Mouse (Mus musculus) stomach, postnatal 0 days (tissue): ENCODE results near the gene Fgfr2. TPM values are rescaled to one million over a fixed set of nuclear protein-coding genes. Genes with fewer than 3 reads are reported as not detected.

Experiments used
- ATAC-seq: fragments of 200-750 bp; cut with Nextera tagmentation; 2 replicates; pipeline ENCODE4 v1.8.0; 2017; ENCODE audit not compliant: low FRiP score, low TSS enrichment
- DNase-seq: peaks from one replicate; pipeline ENCODE4 v3.0.0-alpha.2; 2016; ENCODE audit warnings: low spot score
- H3K27ac ChIP-seq: fragments of 300-500 bp; sonication (generic); replicated peaks from 2 replicates; pipeline ENCODE4 v1.5.1; 2014; ENCODE audit warnings: mild to moderate bottlenecking, control low read depth
- H3K27me3 ChIP-seq: fragments of 300-500 bp; sonication (generic); 2 replicates; pipeline ENCODE4 v1.6.1; 2014; ENCODE audit warnings: low read length; ENCODE audit not compliant: control insufficient read depth, insufficient read depth
- H3K36me3 ChIP-seq: fragments of 300-500 bp; sonication (generic); 2 replicates; pipeline ENCODE4 v1.6.1; 2014; ENCODE audit warnings: low read length, mixed read lengths; ENCODE audit not compliant: control insufficient read depth, insufficient read depth
- H3K4me1 ChIP-seq: fragments of 300-500 bp; sonication (generic); replicated peaks from 2 replicates; pipeline ENCODE4 v1.6.1; 2014; ENCODE audit warnings: antibody characterized with exemption; ENCODE audit not compliant: control insufficient read depth, insufficient read depth
- H3K4me2 ChIP-seq: fragments of 300-500 bp; sonication (generic); replicated peaks from 2 replicates; pipeline ENCODE4 v1.6.1; 2014; ENCODE audit warnings: low read depth, mild to moderate bottlenecking, control low read depth, moderate library complexity
- H3K4me3 ChIP-seq: fragments of 300-500 bp; sonication (generic); 2 replicates; pipeline ENCODE4 v1.5.1; 2014; ENCODE audit warnings: low read depth, low read length, control low read depth
- H3K9ac ChIP-seq: fragments of 300-500 bp; sonication (generic); 2 replicates; pipeline ENCODE4 v1.6.1; 2014; ENCODE audit warnings: mild to moderate bottlenecking, low read length, control low read depth, mixed read lengths
- H3K9me3 ChIP-seq: fragments of 300-500 bp; sonication (generic); 2 replicates; pipeline ENCODE4 v1.6.1; 2016; ENCODE audit warnings: low read length; ENCODE audit not compliant: control insufficient read depth
- CTCF ChIP-seq: IDR thresholded peaks from 2 replicates; pipeline ENCODE4 v1.5.1; 2016; ENCODE audit warnings: antibody characterized with exemption, low read depth, mild to moderate bottlenecking, moderate library complexity
- EP300 ChIP-seq: optimal IDR thresholded peaks from 2 replicates; pipeline ENCODE3; 2016; ENCODE audit warnings: antibody characterized with exemption
- WGBS: fragments of 180-500 bp; shearing (Covaris S2); extraction: QIAGEN DNeasy Blood & Tissue Kit; methylation state at CpG from one replicate; pipeline ENCODE4 v1.1.7; 2014; 5-methylcytosine and 5-hydroxymethylcytosine counted together
- polyA plus RNA-seq: library from polyadenylated mRNA; unstranded; fragments of >200 nt; fragmentation: Nextera tagmentation; extraction: Ambion mirVana; gene quantifications from 2 replicates; pipeline ENCODE4 v1.2.1, GENCODE M21; 2015

Fgfr2 gene
- polyA plus RNA-seq, 1 experiment from 2014 or later = 60.8 TPM

DNA sequence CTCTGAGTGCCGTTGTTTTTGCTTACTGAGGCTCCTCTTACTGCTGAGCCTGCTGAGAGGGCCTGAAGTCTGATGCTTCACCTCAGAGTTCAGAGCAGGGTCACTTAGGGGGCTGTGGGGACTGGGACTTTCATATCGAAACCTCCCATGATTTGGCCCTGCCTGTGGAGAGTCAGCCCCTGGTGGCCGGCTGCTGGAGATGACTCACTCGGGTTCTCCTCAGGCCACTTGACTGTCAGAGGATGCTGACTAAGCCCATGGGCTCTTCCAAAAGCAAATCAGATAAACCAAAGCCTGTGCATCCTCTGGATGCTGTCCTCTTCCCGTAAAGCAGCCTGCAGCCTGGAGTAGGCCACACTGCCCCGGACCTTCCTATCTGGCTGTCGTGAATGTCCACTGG is 2154.6 kb downstream of the Fgfr2 start:
- TF ChIP-seq CTCF (peak; percentile 60), EP300 (no peak)
- Histone ChIP-seq H3K4me3 (no peak overlapping the region), H3K4me2 (no peak overlapping the region), H3K27me3 (no peaks in the 10 kb centered on the region), H3K9me3 (no peaks in the 10 kb centered on the region), H3K36me3 (no peaks in the 10 kb centered on the region), H3K9ac (no peak overlapping the region), H3K27ac (peak overlapping the region; percentile 56), H3K4me1 (peaks cover 4% of the 10 kb centered on the region; the same call in 1 of the 2 replicates)
- ATAC-seq = peak; percentile 55; the same call in 1 of the 2 replicates
- 50% methylated on average over 7 of the region's 7 CpGs for WGBS
- peak; percentile 35 for DNase-seq

DNA sequence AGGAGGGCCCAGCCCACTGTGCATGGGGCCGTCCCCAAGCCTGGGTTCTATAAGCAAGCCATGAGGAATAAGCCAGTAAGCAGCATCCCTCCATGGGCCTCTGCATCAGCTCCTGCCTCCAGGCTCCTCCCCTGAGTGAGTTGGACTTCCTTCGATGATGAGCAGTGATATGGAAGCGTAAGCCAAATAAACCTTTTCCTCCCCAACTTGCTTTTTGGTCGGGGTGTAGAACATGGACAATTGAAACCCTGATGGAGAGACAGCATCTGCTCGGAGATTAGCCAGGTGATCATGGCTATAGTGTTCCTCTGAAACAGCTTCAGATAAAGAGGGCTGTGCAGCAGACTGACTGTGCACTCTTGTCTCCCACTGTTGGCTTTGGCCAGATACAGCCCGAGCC is 2155.2 kb downstream of the Fgfr2 start:
- Histone ChIP-seq H3K4me2 (no peak overlapping the region), H3K9ac (no peak overlapping the region), H3K9me3 (no peaks in the 10 kb centered on the region), H3K27ac (peak overlapping the region; percentile 56; the same call in 1 of the 2 replicates), H3K36me3 (no peaks in the 10 kb centered on the region), H3K27me3 (no peaks in the 10 kb centered on the region), H3K4me3 (no peak overlapping the region), H3K4me1 (peaks cover 4% of the 10 kb centered on the region; the same call in 1 of the 2 replicates)
- no peak for TF ChIP-seq CTCF
- no peak for TF ChIP-seq EP300
- ATAC-seq (no peak), DNase-seq (no peak)
- WGBS = 80% methylated on average over 6 of the region's 6 CpGs

DNA sequence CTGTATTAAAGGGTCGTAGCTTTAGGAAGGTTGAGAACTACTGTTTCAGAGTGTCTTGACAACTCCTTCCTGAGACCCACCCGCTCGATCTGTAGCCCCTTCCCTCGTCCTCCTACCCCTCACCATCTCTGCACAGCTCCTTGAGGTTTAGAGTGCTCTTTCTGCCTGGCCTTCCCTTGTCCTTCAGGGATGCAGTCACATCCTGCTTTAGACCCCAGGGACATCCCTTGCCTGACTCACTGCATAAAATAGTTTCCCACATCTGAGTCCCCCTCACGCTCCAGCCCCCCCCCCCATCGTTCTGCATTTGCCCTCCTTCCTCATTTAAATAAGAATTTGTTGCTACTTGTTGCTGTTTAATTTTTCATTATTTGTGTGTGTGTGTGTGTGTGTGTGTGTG is 2156.3 kb downstream of the Fgfr2 start:
- no peak for DNase-seq
- Histone ChIP-seq H3K27ac (no peak overlapping the region; the same call in 1 of the 2 replicates), H3K36me3 (no peaks in the 10 kb centered on the region), H3K27me3 (no peaks in the 10 kb centered on the region), H3K4me3 (no peak overlapping the region), H3K4me2 (no peak overlapping the region), H3K9ac (no peak overlapping the region), H3K9me3 (no peaks in the 10 kb centered on the region), H3K4me1 (peaks cover 4% of the 10 kb centered on the region; the same call in 1 of the 2 replicates)
- TF ChIP-seq CTCF (no peak), EP300 (no peak)
- no peak for ATAC-seq
- WGBS = 74% methylated on average over 6 of the region's 6 CpGs

- no peaks in the 10 kb centered on the region for H3K9me3 ChIP-seq
- H3K27ac ChIP-seq = peak overlapping the region; percentile 78
- H3K4me2 ChIP-seq = no peak overlapping the region
- ATAC-seq (no peak), DNase-seq (no peak)
- WGBS = 66% methylated on average over 5 of the region's 5 CpGs
- TF ChIP-seq EP300 = no peak
- no peak for TF ChIP-seq CTCF
- H3K4me1 ChIP-seq = peaks cover 4% of the 10 kb centered on the region; the same call in 1 of the 2 replicates
- H3K9ac ChIP-seq = no peak overlapping the region
- H3K36me3 ChIP-seq = no peaks in the 10 kb centered on the region
- no peaks in the 10 kb centered on the region for H3K27me3 ChIP-seq
- H3K4me3 ChIP-seq = no peak overlapping the region
Measured at GRCm38 (mm10) chr7:130966451-130966850, 2156.7 kb downstream of the Fgfr2 start.

DNA sequence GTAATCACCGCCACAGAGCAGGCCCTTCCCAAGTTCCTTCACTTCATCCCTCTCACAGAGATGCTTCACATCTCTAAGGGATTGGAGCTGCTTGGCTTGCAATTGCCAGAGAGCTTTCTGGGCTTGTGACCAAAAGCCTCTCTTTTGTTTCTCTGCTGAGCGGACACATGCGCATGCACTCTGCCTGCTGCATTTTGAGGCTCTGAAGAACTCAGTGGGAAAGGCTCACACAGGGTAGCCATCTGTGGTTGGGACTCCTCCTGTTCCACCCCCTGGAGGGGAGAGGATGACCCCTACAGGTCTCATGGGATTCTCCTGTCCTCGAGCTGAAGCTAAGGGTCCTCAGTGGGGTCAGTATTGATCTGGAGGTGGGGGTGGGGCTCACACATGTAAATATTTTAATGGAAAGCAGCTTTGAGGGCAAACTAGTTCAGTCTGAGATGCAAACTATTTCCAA is 2157.2 kb downstream of the Fgfr2 start:
- no peaks in the 10 kb centered on the region for H3K9me3 ChIP-seq
- ATAC-seq (peak; percentile 50), DNase-seq (no peak)
- H3K4me3 ChIP-seq = no peak overlapping the region
- no peaks in the 10 kb centered on the region for H3K36me3 ChIP-seq
- WGBS = 38% methylated on average over 4 of the region's 4 CpGs
- H3K9ac ChIP-seq = no peak overlapping the region
- peak overlapping the region; percentile 78 for H3K27ac ChIP-seq
- TF ChIP-seq EP300 (no peak), CTCF (peak; percentile 30)
- H3K27me3 ChIP-seq = no peaks in the 10 kb centered on the region
- H3K4me2 ChIP-seq = no peak overlapping the region
- H3K4me1 ChIP-seq = peaks cover 4% of the 10 kb centered on the region; the same call in 1 of the 2 replicates

DNA sequence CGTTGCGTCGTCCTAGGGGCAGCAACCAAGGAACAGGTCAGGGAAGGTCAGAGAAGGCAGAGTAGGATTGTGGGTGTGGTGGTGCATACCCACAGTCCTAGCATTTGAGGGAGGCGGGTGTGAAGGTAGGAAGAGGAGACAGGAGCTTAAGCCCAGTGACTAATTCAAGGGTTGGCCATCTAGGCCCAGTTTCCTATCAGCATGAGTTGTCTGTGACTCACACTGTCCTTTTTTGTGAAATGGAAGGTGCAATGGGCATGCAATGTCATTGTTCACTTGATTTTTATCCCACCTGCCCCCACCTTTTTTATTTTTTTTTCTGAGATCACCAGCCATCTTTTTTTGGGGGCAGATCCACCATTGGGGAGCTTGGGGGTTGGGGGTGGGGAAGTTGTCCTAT is 2157.8 kb downstream of the Fgfr2 start:
- peaks cover 4% of the 10 kb centered on the region; the same call in 1 of the 2 replicates for H3K4me1 ChIP-seq
- ATAC-seq (0 out of 2 replicates have a peak, but pooled peaks have one; percentile 24), DNase-seq (no peak)
- no peak overlapping the region for H3K9ac ChIP-seq
- H3K27me3 ChIP-seq = no peaks in the 10 kb centered on the region
- H3K4me3 ChIP-seq = no peak overlapping the region
- no peak overlapping the region for H3K4me2 ChIP-seq
- H3K9me3 ChIP-seq = no peaks in the 10 kb centered on the region
- H3K27ac ChIP-seq = peak overlapping the region; percentile 56; the same call in 1 of the 2 replicates
- 83% methylated on average over 4 of the region's 4 CpGs for WGBS
- H3K36me3 ChIP-seq = no peaks in the 10 kb centered on the region
- TF ChIP-seq EP300 (no peak), CTCF (no peak)
